Mouse (Mus musculus) MEL (cell line): ENCODE data around the gene Gm10031. TPM values are rescaled to one million over a fixed set of nuclear protein-coding genes. Genes with fewer than 3 reads are reported as not detected.
A peak's percentile ranks its signal among the peaks of the same experiment; 100 is the strongest.

ENCODE experiments used
- DNase-seq: peaks from one replicate; pipeline ENCODE4 v3.0.0; 2011; ENCODE audit warnings: low read depth, low spot score
- H3K27ac ChIP-seq: 2 replicates; pipeline ENCODE4 v1.5.1; 2012; ENCODE audit warnings: low read depth, mild to moderate bottlenecking, control low read depth, low read length, moderate library complexity; ENCODE audit not compliant: control insufficient read depth
- H3K27me3 ChIP-seq, 2 experiments: fragments of 150-350 bp in 1 of 2; sonication (generic) in 1 of 2; 2 replicates each; pipeline ENCODE4 v1.6.1; 2012; ENCODE audit warnings: low read length in 2 of 2, mild to moderate bottlenecking in 2 of 2, improper control_type of control experiment in 1 of 2, moderate library complexity in 1 of 2; ENCODE audit not compliant: insufficient read depth in 2 of 2, control insufficient read depth in 1 of 2
- H3K36me3 ChIP-seq, 2 experiments: 2 replicates each; pipeline ENCODE4 v1.6.1; 2012 to 2014; ENCODE audit warnings: low read length in 2 of 2, improper control_type of control experiment in 1 of 2, inconsistent platforms in 1 of 2, mild to moderate bottlenecking in 1 of 2; ENCODE audit not compliant: insufficient read depth in 2 of 2, control insufficient read depth in 1 of 2
- H3K4me1 ChIP-seq, 2 experiments: fragments of 150-350 bp in 1 of 2; sonication (generic) in 1 of 2; 2 replicates each; pipeline ENCODE4 v1.6.1; 2012; ENCODE audit warnings: low read length in 2 of 2, improper control_type of control experiment in 1 of 2, mild to moderate bottlenecking in 1 of 2; ENCODE audit not compliant: insufficient read depth in 2 of 2, control insufficient read depth in 1 of 2
- H3K4me3 ChIP-seq, 2 experiments: fragments of 150-350 bp in 1 of 2; sonication (generic) in 1 of 2; 2 replicates each; pipeline ENCODE4 v1.5.1; 2012; ENCODE audit warnings: low read depth in 2 of 2, low read length in 2 of 2, mild to moderate bottlenecking in 2 of 2, moderate library complexity in 2 of 2, control low read depth in 1 of 2, improper control_type of control experiment in 1 of 2; ENCODE audit not compliant: control insufficient read depth in 1 of 2, insufficient read depth in 1 of 2
- H3K79me2 ChIP-seq: 2 replicates; pipeline ENCODE4 v1.6.1; 2012; ENCODE audit warnings: mild to moderate bottlenecking, low read length, moderate library complexity; ENCODE audit not compliant: control insufficient read depth, poor library complexity, insufficient read depth
- H3K9ac ChIP-seq: 2 replicates; pipeline ENCODE4 v1.6.1; 2012; ENCODE audit warnings: low read depth, mild to moderate bottlenecking, control low read depth, low read length, moderate library complexity; ENCODE audit not compliant: control insufficient read depth, poor library complexity, severe bottlenecking
- H3K9me3 ChIP-seq: fragments of 150-350 bp; sonication (generic); replicated peaks from 2 replicates; pipeline ENCODE4 v1.6.1; 2012; ENCODE audit warnings: mild to moderate bottlenecking, low read length, improper control_type of control experiment, moderate library complexity; ENCODE audit not compliant: insufficient read depth
- CHD2 ChIP-seq: IDR thresholded peaks from 2 replicates; pipeline ENCODE4 v1.6.1; 2011; ENCODE audit warnings: low read length, improper control_type of control experiment
- CTCF ChIP-seq, 3 experiments: IDR thresholded peaks in 2 of 3; conservative IDR thresholded peaks in 1 of 3; 2 replicates each; pipeline ENCODE4 v1.5.1; 2011 to 2012; ENCODE audit warnings: low read length in 3 of 3, low read depth in 2 of 3, mild to moderate bottlenecking in 2 of 3, improper control_type of control experiment in 1 of 3, inconsistent platforms in 1 of 3, mixed read lengths in 1 of 3, moderate library complexity in 1 of 3; ENCODE audit not compliant: control insufficient read depth in 1 of 3, insufficient read depth in 1 of 3, poor library complexity in 1 of 3, severe bottlenecking in 1 of 3
- EP300 ChIP-seq, 2 experiments: IDR thresholded peaks; 2 replicates each; pipeline ENCODE4 v1.6.1; 2011; ENCODE audit warnings: improper control_type of control experiment in 2 of 2, low read length in 2 of 2, low read depth in 1 of 2, mild to moderate bottlenecking in 1 of 2
- ETS1 ChIP-seq: IDR thresholded peaks from 2 replicates; pipeline ENCODE4 v1.6.1; 2012; ENCODE audit warnings: low read depth, mild to moderate bottlenecking, inconsistent platforms, low read length, improper control_type of control experiment, moderate library complexity
- GATA1 ChIP-seq: IDR thresholded peaks from 2 replicates; pipeline ENCODE4 v1.6.1; 2011; ENCODE audit warnings: low read depth, low read length, improper control_type of control experiment
- MAX ChIP-seq: IDR thresholded peaks from 2 replicates; pipeline ENCODE4 v1.6.1; 2011; ENCODE audit warnings: low read length, improper control_type of control experiment
- NELFE ChIP-seq: IDR thresholded peaks from 2 replicates; pipeline ENCODE4 v1.6.1; 2011; ENCODE audit warnings: low read depth, low read length, improper control_type of control experiment
- RAD21 ChIP-seq: IDR thresholded peaks from 2 replicates; pipeline ENCODE4 v1.6.1; 2011; ENCODE audit warnings: mild to moderate bottlenecking, low read depth, low read length, improper control_type of control experiment
- SMC3 ChIP-seq: IDR thresholded peaks from 2 replicates; pipeline ENCODE4 v1.6.1; 2011; ENCODE audit warnings: low read depth, low read length, improper control_type of control experiment
- TAL1 ChIP-seq: IDR thresholded peaks from 2 replicates; pipeline ENCODE4 v1.6.1; 2012; ENCODE audit warnings: mild to moderate bottlenecking, inconsistent platforms, low read length, moderate library complexity, mixed read lengths
- TCF12 ChIP-seq: IDR thresholded peaks from 2 replicates; pipeline ENCODE4 v1.6.1; 2014; ENCODE audit warnings: low read depth, mild to moderate bottlenecking, inconsistent platforms, low read length, improper control_type of control experiment, moderate library complexity
- USF1 ChIP-seq: IDR thresholded peaks from 2 replicates; pipeline ENCODE4 v1.6.1; 2014; ENCODE audit warnings: low read depth, mild to moderate bottlenecking, inconsistent platforms, low read length, improper control_type of control experiment, moderate library complexity
- ZC3H11A ChIP-seq: IDR thresholded peaks from 2 replicates; pipeline ENCODE4 v1.6.1; 2012; ENCODE audit warnings: low read depth, mild to moderate bottlenecking, inconsistent platforms, low read length, improper control_type of control experiment
- ZMIZ1 ChIP-seq: IDR thresholded peaks from 2 replicates; pipeline ENCODE4 v1.6.1; 2012; ENCODE audit warnings: low read depth, mild to moderate bottlenecking, inconsistent platforms, low read length, improper control_type of control experiment, moderate library complexity
- polyA plus RNA-seq, 2 experiments: library from polyadenylated mRNA; stranded (reverse) in 1 of 2; unstranded in 1 of 2; fragments of >175 nt in 1 of 2; fragments of >200 nt in 1 of 2; gene quantifications; 2 replicates each; pipeline versions ENCODE4 v1.2.1 to v1.2.4; 2012; ENCODE audit warnings: low replicate concordance in 2 of 2, low read depth in 1 of 2; ENCODE audit not compliant: insufficient read length in 2 of 2, insufficient read depth in 1 of 2, missing spikeins in 1 of 2
- total RNA-seq: library from RNA; depleted of rRNA; stranded (reverse); fragments of 300-350 nt; gene quantifications from 2 replicates; pipeline ENCODE4 v1.2.3, GENCODE M21; 2012

Gene Gm10031
- total and polyA plus RNA-seq, 3 experiments = 10.6 to 15.8 TPM; not detected in 1

GRCm38 (mm10) chr1:156539787-156540560 is 16.2 kb downstream of the Gm10031 start:
- DNase-seq = peak; percentile 41
- TF ChIP-seq SMC3 (peak; percentile 78), USF1 (no peak), TAL1 (no peak), ZC3H11A (peak; percentile 61), RAD21 (peak; percentile 65), CTCF (IDR thresholded peaks at IDR 0.05 in 2 of 3, conservative IDR thresholded peaks at IDR 0.05 in 1 of 3; ENCODE audit: control insufficient read depth in 1 of 3, insufficient read depth in 1 of 3, low read depth in 2 of 3, low read length in 3 of 3, poor library complexity in 1 of 3, severe bottlenecking in 1 of 3) (peak in 2 of 3 experiments; percentile 25 to 63; a peak in 3 of 6 replicates)
- Histone ChIP-seq H3K79me2 (no peaks in the 10 kb centered on the region), H3K36me3 (peaks cover 0 to 7% of the 10 kb centered on the region in 2 experiments; a peak in 2 of 4 replicates), H3K4me3 (no peak overlapping the region), H3K4me1 (peaks cover 0 to 3% of the 10 kb centered on the region in 2 experiments; a peak in 3 of 4 replicates), H3K27ac (no peak overlapping the region), H3K9me3 (no peaks in the 10 kb centered on the region), H3K9ac (no peak overlapping the region), H3K27me3 (no peaks in the 10 kb centered on the region)

GRCm38 (mm10) chr1:156543999-156544398 is 20.2 kb downstream of the Gm10031 start:
- H3K36me3 ChIP-seq = peaks cover 0 to 5% of the 10 kb centered on the region in 2 experiments; a peak in 2 of 4 replicates
- no peak overlapping the region for H3K27ac ChIP-seq
- no peak overlapping the region for H3K9ac ChIP-seq
- TF ChIP-seq ETS1 (peak; percentile 58; the same call in 1 of the 2 replicates), CHD2 (no peak), MAX (no peak), NELFE (no peak), ZMIZ1 (no peak), TCF12 (peak; percentile 53), EP300 (IDR thresholded peaks at IDR 0.05; ENCODE audit: low read depth in 1 of 2, low read length in 2 of 2) (0 out of 4 replicates have a peak, but pooled peaks of 1 of the 2 experiments have one; percentile 35), GATA1 (0 out of 2 replicates have a peak, but pooled peaks have one; percentile 5)
- H3K4me3 ChIP-seq = no peak overlapping the region
- no peak for DNase-seq
- no peaks in the 10 kb centered on the region for H3K4me1 ChIP-seq
- no peaks in the 10 kb centered on the region for H3K27me3 ChIP-seq
- no peaks in the 10 kb centered on the region for H3K79me2 ChIP-seq
- H3K9me3 ChIP-seq = no peaks in the 10 kb centered on the region
